Mouse (Mus musculus): ENCODE results near the gene Arl14. TPM values are rescaled to one million over a fixed set of nuclear protein-coding genes. Genes with fewer than 3 reads are reported as not detected.
A peak's percentile ranks its signal among the peaks of the same experiment; 100 is the strongest.

Arl14 gene
- not detected for total RNA-seq (2021)
- long read RNA-seq, experiment 1 = 0 reads
- long read RNA-seq, experiment 2 = 0 reads

DNA sequence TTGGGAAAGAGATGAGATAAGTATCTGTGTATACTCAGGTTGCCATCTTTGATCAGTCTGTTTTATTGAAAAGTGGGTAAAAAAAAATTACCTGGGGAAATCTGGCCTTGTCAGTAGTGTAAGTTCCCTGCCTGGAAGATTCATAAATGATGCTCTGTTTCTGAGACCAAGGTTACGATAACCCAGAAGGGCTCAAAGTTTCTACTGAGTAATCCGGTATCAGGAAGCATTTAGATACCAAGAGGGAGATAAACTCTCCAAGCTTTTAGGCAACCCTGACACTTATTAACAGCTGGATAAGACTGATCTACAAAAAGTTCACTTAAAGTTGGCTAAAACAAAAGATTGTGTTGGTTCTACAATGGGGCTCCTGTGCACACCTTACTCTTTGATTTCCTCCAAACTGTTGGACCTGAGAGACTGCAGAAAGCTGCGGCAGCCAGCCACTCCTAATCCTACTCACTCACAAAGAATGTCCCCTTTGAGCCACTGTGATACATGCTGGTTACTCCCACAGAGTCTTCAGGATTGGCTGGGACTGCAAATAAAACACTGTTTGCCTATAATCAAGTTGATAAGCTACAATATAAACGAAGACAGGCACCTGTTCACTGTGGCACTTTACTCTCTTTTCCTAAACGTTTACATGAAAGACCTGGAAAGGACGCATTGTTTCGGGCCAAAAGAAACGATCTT, at the start of gene Arl14:
Arl14 (plus strand) TSS at position 614 of the 696 bp plus-strand sequence.
- intact Hi-C loops (cut with DNase I) = no loop called here

DNA sequence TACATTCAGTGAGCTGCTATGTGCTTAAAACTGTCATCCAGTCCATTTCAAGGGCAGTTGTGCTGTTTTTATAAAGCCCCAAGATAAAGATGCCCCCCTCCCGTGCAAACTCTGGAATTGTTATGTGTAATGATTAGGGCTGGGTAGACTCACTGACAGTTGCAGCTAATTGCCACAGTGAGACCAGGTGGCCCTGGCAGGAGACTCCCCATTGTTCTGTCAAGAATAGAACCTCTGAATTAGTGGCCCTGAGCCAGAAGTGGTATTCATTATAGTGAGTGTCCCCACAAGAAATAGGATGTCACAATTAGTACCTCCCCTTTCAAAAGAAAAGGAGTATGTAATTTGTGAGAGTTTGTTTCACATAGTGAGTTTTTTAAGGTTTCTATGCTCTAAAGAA, 47.0 kb upstream of the Arl14 start:
- intact Hi-C loops (cut with DNase I) = no loop called here
- DNase-seq (ENCODE audit: low spot score in 2 of 2) = no peak

More for the DNA sequence above, at the start of gene Arl14:
- no peak for DNase-seq (ENCODE audit: low spot score in 2 of 2)

DNA sequence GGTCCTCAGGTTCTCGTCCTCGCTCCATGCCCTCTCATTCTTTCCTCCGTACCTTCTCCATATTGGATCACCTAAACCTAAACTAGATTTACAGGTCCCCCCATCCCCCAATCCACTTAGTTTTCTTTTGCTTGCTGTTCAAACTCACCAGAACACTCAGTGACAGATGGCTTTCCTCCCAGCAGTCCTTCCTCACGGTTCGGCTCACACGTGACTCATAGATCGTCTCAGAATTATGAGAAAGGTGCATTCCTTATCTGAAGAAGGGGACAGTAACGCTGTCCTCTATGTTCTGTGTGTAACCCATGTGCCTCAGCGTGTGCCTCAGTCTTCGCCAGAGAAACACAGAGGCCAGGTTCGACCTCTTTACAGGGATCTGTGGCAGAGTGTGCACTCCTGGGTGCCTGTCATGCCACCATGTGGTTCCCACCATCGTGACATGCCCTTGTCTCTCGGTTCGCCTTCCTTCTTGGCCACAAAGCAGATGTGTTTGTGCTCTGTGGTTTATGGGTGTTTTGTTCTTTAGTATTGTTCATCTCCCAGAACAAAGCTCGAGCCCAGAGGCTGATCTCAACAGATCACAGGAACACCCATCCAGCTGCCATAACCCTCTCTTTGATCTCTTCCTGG, 44.9 kb upstream of the Arl14 start:
- DNase-seq (ENCODE audit: low spot score in 2 of 2) = no peak

DNA sequence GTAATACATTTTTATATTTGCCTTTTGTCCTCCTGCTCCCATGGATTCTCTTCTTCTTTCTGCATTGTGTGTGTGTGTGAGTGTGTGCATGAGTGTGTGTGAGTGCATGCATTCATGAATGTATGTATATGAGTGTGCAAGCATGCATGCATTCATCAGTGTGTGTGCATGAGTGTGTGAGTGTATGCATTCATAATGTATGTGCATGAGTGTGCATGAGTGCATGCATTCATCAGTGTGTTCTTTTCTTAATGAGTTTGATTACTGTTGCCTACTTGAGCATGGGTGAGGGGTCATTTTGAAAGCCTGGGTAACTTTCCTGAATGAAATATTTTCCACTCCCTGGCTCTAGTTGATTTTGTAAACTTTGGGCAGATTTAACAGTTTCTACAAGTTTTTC, 44.3 kb upstream of the Arl14 start:
- intact Hi-C loops (cut with DNase I) = no loop called here
- DNase-seq (ENCODE audit: low spot score in 2 of 2) = no peak

More for the DNA sequence above, 44.9 kb upstream of the Arl14 start:
- intact Hi-C loops (cut with DNase I) = no loop called here

DNA sequence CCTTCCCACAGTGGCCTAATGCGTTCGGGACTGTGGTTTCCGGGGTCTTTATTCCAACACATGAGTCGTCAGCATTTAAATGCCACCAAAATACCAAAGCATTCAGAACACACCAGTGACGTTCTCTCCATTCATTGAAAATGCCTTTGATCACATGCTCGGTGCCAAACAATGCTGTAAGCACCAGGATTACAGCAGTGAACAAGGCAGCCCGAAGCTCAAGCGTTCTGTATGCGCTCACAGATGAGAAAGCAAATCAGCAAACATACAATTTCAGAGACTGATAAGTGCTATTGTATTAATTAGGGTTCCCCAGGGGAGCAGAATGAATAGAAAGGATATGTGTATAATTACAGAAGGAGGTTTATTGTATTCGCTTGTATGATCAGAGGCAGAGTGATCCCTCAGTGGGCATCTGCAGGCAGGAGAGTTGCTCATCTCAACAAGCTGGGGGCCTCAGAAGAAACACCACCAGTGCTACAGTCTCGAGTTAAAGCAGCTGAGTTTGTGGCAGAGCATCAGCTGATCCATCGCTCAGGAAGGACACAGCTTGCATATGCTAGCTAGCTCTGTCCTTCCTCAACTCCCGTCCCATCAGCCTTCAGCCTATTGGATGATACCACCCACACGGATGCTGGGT, 43.7 kb upstream of the Arl14 start:
- intact Hi-C loops (cut with DNase I) = no loop called here
- no peak for DNase-seq (ENCODE audit: low spot score in 2 of 2)

DNA sequence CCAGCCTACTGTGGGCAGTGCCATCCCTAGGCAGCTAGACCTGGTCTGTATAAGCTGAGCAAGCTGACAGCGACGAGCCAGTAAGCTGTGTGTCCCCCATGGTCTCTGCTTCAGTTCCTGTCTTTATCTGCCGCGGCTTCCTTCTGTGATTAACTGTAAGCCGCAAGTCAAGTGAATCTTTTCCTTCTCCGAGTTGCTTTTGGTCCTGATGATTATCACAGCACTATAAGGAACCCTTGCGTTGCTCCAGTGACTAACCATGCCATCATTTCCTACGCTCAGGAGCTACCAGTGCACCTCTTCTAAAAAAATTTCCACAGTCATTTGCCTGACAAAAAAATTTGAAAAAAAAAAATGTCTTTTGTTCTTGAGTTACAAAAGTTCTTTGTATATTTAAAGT, 40.7 kb upstream of the Arl14 start:
- intact Hi-C loops (cut with DNase I) = no loop called here

DNA sequence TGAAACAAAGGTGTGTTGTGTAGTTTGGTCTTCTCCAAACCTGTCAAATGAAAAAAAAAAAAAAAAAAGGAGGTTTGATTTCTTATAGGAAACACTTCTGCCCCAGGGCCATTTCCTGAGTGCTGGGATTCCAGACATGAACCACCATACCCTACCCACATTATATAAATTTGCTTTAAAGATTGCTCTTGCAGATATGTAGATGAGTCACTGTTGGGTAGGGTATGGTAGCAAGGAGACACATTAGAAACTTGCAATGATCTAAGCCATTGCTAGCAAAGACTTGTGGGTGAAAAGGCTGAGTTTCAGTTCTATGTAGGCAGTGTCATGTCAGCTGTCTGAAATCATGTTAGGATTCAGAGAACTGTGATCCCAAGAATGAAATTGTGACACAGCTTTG, 40.0 kb upstream of the Arl14 start:
- no peak for DNase-seq (ENCODE audit: low spot score in 2 of 2)
- intact Hi-C loops (cut with DNase I) = no loop called here

More for the DNA sequence above, 40.7 kb upstream of the Arl14 start:
- DNase-seq (ENCODE audit: low spot score in 2 of 2) = no peak

DNA sequence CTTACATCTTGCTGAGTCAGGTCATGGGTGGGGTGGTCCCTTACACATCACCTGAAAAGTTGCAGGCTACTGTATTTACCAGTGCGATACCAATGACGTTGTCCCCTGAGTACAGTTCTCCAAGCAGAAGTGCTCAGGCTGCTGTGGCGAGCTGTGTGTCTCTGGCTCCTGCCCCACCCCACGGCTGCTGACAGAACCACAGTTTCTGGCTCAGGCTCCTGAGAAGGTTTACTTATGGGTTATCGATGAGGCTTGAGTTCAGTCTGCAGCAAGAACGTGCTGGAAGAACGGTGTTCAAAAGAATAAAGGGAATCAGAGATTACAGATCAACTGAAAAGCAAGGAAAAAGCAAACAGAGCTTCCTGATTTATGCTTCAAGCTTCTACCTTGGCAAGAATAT, 37.0 kb upstream of the Arl14 start:
- intact Hi-C loops (cut with DNase I) = no loop called here
- DNase-seq (ENCODE audit: low spot score in 2 of 2) = no peak

DNA sequence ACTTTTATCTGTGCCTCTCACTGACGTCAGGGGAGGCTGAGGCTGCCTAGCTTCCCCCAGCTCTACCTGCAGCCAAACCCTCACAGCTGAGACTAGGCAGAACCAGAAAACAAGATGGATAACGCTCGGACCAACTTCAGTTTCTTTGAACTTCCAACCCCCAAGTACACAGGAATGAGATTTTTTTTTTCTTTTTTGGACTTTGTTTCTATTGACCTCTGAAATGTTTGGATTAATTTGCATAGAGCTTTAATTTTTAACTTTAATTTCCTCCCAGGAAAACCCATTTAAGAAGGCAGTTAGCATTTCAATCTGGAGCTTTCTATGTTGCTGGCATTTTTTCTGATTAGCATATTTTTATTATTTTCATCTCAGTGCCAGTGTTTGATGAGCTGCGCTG, 36.2 kb upstream of the Arl14 start:
- intact Hi-C loops (cut with DNase I) = no loop called here

DNA sequence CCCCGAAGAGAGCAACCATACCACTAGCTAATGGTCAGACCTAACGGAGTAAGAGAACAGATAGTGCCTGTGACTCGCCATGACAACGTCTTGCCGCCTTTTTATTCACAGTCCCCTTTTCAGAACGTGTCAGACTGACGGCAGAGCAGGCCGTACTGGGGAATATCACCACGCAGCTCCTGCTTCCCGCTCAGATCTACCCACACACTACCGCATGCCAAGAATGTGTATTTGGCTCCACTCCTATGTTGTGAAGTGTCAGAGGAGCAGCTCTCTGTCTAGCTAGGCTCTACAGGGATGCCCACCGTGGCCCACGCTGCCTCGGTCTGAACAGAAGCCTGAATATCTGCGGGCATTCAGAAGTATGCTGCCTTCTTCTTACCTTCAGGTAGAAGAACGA, 35.6 kb upstream of the Arl14 start:
- intact Hi-C loops (cut with DNase I) = no loop called here
- DNase-seq (ENCODE audit: low spot score in 2 of 2) = peak; percentile 34 to 58

More for the DNA sequence above, 36.2 kb upstream of the Arl14 start:
- DNase-seq (ENCODE audit: low spot score in 2 of 2) = no peak

DNA sequence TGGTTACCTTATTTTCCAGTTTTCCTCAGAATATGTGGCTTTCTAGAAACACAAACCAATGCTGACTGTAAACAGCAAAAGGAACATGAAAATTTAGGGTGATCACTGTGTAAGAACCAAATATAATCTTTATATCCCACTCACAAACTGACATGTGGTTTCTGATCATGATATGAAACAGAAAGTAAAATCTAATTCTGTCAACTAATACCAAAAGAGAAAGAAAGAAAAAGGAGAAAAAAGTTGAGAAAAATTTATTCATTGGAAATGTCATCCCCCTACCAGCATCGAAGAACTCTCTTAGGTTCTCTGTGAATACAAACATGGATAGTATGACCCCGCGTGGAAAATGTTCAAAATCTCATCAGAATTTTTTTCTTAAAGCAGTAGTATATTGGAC, 29.2 kb upstream of the Arl14 start:
- no peak for DNase-seq (ENCODE audit: low spot score in 2 of 2)
- intact Hi-C loops (cut with DNase I) = no loop called here

DNA sequence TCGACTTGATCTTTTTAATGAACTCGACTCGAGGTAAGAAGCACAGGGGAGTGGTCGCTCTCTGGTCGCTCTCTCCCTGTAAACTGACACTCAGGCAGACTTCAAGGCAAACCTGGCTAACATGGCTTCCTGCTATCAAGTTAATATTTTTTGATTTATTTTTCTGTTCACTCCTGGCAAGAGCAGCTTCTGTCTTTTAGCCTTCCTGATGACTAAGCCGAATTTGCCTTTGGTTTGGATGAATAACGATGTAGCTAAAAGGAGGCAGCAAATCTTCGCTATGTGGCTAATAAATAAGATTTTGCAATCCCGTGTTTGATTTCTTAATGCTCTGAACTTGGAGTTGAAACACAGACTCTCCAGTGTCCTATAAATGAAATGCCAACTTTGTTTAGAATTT, 27.7 kb upstream of the Arl14 start:
- intact Hi-C loops (cut with DNase I) = no loop called here
- no peak for DNase-seq (ENCODE audit: low spot score in 2 of 2)

DNA sequence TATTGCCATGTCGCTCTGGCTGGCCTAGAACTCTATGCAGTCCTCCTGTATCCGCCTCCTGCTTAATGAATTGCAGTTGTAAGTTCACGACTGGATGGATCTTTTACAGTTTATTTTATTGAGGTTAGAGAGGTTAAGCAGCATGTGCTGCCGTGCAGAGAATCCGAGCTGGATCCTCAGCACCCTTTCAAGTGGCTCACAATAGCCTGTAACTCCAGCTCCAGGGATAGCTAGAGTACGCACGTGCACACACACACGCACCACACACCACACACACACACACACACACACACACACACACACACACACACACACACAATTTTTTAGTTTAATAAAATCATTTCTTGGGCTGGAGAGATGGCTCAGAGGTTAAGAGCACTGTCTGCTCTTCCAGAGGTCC, 27.0 kb upstream of the Arl14 start:
- DNase-seq (ENCODE audit: low spot score in 2 of 2) = no peak
- intact Hi-C loops (cut with DNase I) = no loop called here

DNA sequence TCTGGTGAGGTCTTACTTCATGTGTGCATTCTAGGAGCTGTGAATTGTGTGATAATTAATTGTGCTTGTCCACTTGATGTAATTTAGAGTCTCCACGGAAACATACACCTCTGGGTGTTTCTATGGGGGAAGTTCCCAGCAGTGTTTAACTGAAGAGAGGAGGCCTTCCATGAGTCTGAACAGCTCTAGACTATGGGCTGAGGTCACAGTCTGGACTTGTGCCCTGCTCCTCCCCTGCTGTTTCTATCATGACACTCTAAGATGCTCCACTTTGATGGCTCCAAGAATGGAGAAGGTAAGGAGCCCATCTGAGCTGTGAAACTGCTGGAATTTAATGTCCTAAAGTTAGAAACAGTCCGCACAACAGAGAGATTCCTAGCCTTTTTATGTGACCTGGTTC, 24.1 kb upstream of the Arl14 start:
- intact Hi-C loops (cut with DNase I) = no loop called here
- no peak for DNase-seq (ENCODE audit: low spot score in 2 of 2)

DNA sequence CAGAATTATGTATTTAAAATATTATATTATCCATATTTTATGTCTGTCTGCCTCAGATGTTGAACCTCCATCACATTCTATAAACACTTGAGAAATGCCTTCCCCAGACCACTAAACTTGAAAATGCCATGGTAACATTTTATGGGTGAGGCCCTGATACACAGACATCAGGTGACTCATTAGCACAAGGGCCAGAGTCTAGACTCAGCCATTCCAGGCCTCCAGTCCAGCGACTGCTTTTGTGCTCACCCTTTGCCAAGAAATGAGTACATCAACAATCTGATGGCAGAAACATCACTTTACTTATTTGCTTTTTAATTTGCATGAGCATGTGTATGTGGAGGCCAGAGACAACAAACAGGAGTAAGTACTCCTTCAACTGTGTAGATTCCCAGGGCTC, 22.0 kb upstream of the Arl14 start:
- intact Hi-C loops (cut with DNase I) = no loop called here
- DNase-seq (ENCODE audit: low spot score in 2 of 2) = no peak

DNA sequence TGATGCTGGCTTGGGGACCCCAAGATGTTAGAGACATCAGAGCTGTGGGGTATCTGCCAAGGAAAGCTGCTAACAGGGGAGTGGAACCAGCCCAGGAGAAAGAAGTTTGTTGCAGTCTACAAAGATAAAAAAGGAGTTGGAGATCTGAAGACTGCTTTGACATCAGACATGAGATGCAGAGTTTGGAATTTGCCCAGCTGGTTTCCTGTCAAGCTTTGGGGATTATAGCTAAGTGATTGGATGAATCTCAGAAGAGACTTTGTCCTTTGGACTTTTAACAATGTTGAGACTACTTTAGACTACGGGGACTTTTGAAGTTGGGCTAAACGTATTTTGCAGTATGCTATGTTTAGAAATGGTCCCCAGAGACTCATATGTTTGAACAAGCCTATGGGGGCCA, 21.0 kb upstream of the Arl14 start:
- intact Hi-C loops (cut with DNase I) = no loop called here
- no peak for DNase-seq (ENCODE audit: low spot score in 2 of 2)

DNA sequence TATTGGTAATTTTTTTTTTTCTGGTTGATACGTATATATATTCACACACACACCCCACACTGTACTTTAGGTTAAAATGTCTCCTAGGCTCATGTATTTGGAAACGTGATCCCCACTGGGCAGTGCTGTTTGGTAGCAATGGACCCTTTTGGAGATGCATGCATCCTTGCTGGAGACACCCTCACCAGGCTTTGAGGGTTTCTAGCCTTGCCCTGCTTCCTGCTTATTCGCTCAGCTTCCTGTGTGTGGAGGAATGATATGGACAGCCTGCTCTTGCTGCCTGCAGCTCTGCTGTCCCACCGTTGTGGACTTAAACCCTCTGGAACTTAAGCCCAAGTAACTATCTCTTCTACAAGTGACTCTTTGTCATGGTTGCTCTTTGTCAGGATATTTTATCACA, 19.3 kb upstream of the Arl14 start:
- DNase-seq (ENCODE audit: low spot score in 2 of 2) = no peak
- intact Hi-C loops (cut with DNase I) = no loop called here

DNA sequence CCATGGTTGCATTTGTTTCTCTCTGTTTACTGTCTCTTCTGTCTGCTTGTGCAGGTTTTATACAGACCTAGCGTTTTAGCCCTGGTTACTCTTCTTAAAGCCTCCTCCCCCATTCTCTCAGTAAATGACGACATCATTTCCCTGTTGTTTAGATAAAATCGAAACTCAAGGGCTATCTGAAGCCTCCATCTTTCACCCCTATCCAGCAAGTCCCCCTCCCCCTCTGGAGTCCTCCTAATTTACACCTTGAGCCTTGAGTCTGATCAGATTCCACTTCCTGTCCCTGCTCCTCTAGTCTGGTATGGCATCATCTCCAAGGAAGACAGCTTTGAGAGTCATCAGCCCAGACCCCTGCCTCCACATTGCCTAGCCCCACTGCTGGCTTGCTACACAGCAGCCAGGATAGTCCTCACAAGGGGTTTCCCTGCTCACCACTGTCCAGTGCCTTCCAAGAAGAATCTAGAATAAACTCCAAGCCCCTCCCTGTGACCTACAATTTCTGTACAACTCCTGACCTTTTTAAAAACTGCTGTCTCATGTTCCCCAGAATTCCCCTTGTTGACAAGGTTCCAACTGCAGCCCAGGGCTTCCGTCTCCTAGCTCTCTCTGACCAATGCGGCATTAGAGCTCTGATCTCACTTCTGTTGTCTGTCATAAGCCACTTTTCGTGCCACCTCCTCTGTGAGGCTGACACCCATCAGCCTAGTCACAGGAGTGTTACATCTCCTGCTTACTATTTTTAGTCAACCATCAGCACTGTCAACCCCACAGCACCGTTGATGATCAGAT, 16.8 kb upstream of the Arl14 start:
- DNase-seq (ENCODE audit: low spot score in 2 of 2) = no peak
- intact Hi-C loops (cut with DNase I) = no loop called here

DNA sequence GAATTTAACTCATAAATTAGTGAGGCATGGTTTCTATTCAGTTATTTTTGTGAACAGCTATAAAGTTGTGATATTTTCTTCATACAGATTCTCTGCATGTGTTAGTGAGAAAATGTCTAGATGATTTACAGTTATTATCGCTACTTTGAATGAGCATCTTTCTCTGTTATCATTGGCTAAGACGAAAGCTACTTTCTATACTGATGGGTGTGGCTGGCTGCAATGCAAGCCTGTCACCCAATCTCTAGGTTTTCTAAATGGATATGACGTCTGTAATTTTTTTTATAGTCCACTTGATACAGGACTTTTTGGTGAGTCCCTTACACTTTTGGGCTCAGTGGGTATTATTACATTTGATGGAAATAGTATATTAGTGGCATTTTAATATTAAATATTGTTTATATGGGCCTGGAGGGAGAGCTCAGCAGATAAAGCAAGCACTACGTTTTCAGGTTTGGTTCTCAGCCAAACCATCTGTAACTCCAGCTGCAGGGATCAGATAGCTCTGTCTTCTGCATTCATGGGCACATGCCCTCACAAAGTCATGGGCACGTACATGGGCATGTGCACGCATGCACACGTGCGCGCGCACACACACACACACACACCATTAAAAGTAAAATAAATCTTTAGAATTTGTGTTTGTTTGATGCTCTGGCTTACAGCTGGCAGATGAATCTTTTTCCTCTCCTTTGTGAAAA, 15.9 kb upstream of the Arl14 start:
- DNase-seq (ENCODE audit: low spot score in 2 of 2) = no peak
- intact Hi-C loops (cut with DNase I) = no loop called here
